Mouse (Mus musculus): Measurements from ENCODE around the gene Top2a. TPM values are rescaled to one million over a fixed set of nuclear protein-coding genes. Genes with fewer than 3 reads are reported as not detected.

Gene Top2a
- polyA plus RNA-seq, 1 experiment: 2.1 TPM

GRCm38 (mm10) chr11:98985542-98985941 lies 38.4 kb downstream of the Top2a start:
- DNase-seq (ENCODE audit: extremely low spot score in 1 of 2, low spot score in 1 of 2): no peak

GRCm38 (mm10) chr11:98983551-98983950 lies 40.4 kb downstream of the Top2a start:
- no peak for DNase-seq (ENCODE audit: extremely low spot score in 1 of 2, low spot score in 1 of 2)

DNA sequence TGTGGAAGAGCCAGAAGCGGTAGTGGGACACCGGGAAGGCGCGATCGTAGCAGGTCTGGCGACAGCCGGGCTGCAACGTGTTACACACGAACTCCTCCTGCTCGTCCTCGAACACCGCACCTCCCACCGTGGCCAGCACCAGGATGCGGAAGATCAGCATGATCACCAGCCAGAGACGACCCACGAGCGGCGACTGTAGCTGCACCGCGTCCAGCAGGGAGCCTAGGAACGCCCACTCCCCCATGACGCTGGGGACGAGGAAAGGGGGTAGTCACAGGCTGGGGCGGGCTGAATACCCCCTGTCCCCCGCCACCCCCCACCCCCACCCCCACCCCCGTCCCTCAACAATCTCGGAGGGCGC lies 41.2 kb downstream of the Top2a start, which contains the start of gene Gjd3:
Gene Gjd3, minus strand, starts transcription at position 244 of the 361 bp plus-strand sequence.
- DNase-seq (ENCODE audit: extremely low spot score in 1 of 2, low spot score in 1 of 2): no peak

- peak in 1 of 2 experiments; percentile 78 for DNase-seq (ENCODE audit: extremely low spot score in 1 of 2, low spot score in 1 of 2)
These were observed 41.8 kb downstream of the Top2a start for GRCm38 (mm10) chr11:98981997-98982772.

DNA sequence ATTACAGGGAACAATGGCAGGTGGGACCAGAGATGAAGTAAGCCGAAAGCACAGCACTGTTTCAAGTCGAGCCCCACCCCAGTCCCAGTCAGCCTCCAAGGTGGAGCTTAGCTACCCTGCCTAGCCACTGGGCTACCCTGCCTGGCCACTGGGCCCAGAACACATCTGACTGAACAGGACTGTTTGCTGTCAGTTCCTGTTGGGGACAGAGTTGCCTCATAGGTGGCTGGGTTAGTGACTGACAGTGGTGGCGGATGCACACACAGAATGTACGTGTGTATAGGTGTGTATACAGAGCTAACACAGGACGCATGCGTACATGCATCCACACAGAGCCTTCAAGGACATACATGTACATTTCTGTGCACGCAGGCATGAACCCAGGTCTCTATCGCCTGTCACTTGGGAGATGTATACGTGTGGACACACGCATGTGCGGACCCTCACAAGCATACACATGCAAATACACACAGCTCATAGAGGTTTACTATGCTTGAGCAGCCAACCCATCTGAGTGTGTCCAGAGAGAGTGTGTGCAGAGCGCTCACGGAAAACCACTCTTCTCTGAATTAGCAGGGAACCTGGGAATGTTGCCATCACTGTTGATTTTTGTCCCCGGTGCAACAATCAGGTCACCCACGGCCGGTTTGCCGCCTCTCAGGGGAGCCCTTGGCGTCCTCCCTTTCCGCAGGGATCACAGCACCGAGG lies 42.5 kb downstream of the Top2a start:
- DNase-seq (ENCODE audit: extremely low spot score in 1 of 2, low spot score in 1 of 2): no peak

GRCm38 (mm10) chr11:98979356-98979755 lies 44.6 kb downstream of the Top2a start:
- no peak for DNase-seq (ENCODE audit: extremely low spot score in 1 of 2, low spot score in 1 of 2)

DNA sequence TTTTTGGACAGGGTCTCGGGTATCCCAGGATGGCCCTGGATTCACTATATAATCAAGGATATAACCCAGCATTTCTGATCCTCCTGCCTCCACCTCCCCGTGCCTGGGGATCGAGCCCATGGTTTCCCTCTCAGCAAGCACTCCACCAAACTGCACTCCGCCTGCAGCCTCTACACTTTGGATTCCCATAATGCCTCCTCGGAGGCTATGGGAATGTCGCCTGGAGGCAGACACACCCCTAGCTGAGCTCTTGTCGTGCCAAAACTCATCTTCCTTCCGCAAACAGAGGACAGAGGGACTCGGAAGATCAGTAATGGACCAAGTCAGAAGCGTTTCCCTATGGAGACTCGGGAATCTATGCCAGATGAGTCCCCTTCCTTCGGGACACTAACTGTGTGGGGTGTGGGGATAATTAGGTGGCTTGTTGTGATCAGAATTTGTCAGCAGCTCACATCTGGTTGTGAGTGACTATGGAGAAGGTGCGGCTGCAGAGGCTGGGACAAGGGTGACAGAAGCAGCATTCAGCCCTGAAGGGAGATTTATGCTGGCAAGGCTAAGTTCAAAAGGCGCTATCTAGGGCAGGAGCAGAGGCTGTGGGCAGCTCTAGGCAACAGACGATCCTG lies 45.4 kb downstream of the Top2a start:
- no peak for DNase-seq (ENCODE audit: extremely low spot score in 1 of 2, low spot score in 1 of 2)

GRCm38 (mm10) chr11:98974871-98975719 lies 48.9 kb downstream of the Top2a start:
- peak in 1 of 2 experiments; percentile 94 for DNase-seq (ENCODE audit: extremely low spot score in 1 of 2, low spot score in 1 of 2)

DNA sequence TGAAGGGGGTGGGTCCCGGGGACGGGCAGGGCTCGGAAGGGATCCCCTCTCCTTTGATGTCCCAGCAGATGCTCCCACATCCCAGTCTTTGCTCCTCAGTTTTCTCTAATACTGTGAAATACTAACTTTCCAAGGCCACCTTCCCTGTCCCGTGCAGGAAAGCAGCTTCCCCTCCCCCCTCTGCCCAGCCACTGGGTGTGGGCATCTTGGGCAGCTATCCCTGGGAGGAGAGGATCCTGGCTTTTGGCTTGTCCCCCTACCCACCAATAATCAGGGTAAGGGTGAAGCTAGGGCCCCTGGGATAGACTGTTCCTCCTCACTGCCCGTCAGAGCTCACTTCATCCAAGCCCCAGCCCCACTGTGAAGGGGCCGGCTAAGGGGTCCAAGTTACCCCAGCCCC lies 49.8 kb downstream of the Top2a start:
- no peak for DNase-seq (ENCODE audit: extremely low spot score in 1 of 2, low spot score in 1 of 2)

- DNase-seq (ENCODE audit: extremely low spot score in 1 of 2, low spot score in 1 of 2): no peak
These were observed 50.4 kb downstream of the Top2a start for GRCm38 (mm10) chr11:98973584-98973983.

- no peak for DNase-seq (ENCODE audit: extremely low spot score in 1 of 2, low spot score in 1 of 2)
These were observed 51.1 kb downstream of the Top2a start for GRCm38 (mm10) chr11:98972801-98973360.

DNA sequence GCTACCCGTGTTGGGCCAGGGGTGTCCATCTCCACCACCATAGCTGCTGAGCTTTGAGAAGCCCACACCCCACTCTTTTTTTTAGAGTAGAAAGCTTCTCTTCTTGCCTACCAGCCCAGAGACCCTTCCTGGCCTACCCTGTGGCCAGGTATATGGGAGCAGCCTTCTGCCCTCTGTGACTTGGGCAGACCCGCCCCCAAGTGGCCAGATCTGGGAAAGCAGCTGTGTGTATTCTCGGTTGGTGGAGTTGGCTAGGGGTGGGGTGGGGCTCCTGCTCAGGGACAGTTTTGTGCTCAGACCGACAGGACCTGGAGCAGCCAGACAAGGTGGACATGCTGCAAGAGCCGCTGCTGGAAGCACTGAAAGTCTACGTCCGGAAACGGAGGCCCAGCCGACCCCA lies 51.8 kb downstream of the Top2a start:
- peak in 1 of 2 experiments; percentile 92 for DNase-seq (ENCODE audit: extremely low spot score in 1 of 2, low spot score in 1 of 2)

GRCm38 (mm10) chr11:98971316-98972031 lies 52.5 kb downstream of the Top2a start:
- peak in 1 of 2 experiments; percentile 50 for DNase-seq (ENCODE audit: extremely low spot score in 1 of 2, low spot score in 1 of 2)

DNA sequence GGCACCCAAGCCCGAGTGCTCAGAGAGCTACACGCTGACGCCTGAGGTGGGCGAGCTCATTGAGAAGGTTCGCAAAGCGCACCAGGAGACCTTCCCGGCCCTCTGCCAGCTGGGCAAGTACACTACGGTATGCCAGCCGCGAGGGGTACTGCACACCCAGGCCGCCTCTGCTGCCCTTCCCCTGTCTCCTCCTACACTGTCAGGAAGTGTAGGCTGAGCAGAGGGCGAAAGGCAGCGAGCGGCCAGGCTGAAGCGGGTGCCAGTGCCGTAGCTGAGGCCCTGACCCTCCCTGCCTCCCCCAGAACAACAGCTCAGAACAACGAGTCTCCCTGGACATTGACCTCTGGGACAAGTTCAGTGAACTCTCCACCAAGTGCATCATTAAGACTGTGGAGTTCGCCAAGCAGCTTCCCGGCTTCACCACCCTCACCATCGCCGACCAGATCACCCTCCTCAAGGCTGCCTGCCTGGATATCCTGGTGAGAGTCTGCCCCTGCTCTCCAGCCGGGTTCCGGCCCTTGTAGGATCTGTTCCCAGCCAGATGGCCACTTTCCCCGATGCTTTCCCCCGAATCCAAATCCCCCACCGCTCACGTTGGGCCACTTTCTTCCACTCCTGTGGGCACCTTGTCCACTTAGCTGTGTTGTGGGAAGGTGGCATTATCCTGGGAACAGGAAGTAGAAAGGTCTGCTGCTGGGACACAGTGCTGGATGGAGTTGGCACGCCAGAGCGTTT lies 53.6 kb downstream of the Top2a start:
- no peak for DNase-seq (ENCODE audit: extremely low spot score in 1 of 2, low spot score in 1 of 2)

GRCm38 (mm10) chr11:98969496-98969927 lies 54.5 kb downstream of the Top2a start:
- DNase-seq (ENCODE audit: extremely low spot score in 1 of 2, low spot score in 1 of 2): peak; percentile 69 to 77

DNA sequence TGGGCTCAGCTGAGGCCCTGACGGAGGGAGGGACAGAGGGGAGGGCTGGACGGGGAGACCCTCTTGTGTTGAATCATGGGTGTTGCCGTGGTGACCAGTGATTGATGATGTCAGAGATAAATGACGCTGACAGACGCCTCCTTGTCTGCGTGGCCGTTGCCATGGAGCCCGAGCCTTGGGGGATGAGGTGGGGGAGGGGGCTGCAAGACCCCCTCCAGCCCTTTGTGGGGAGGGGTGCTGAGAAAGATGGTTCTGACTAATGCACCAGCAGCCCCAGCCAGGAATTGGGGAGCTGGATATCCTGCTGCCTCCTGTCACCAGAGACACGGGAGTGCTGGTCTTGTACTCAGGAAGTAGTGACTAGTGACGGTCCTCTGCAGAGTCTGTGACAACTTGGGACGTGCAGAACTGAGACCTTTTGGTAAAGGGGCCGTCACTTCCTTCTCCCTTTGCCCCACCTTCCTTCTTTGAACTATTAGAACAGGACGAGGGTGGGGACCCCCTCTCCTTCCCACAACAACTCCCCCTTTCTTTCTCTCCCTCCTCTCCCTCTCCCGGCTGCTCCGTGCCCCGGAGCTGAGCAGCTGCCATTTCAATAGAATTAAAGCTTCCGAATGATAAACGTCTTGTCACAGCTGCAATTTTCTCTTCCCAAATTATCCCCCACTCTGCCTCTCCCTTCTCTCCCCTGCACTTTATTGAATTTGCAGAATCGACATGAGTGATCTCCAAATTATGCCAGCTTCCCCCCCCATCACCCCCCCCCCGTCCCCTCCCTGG lies 55.1 kb downstream of the Top2a start:
- no peak for DNase-seq (ENCODE audit: extremely low spot score in 1 of 2, low spot score in 1 of 2)

DNA sequence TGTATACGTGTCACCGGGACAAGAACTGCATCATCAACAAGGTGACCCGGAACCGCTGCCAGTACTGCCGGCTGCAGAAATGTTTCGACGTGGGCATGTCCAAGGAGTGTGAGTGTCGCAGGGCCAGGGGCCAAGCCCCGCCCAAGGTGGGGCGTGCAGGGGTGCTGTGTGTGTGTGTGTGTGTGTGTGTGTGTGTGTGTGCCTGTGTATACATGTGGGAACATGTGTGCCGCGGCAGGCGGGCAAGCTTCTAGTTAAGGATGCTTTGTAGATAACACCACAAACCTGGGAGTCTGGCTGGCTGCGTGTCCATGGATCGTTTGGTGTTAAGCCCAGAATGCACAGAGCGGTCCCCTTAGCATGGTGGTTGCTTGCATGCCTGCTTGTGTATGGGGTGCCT lies 55.9 kb downstream of the Top2a start:
- DNase-seq (ENCODE audit: extremely low spot score in 1 of 2, low spot score in 1 of 2): no peak

DNA sequence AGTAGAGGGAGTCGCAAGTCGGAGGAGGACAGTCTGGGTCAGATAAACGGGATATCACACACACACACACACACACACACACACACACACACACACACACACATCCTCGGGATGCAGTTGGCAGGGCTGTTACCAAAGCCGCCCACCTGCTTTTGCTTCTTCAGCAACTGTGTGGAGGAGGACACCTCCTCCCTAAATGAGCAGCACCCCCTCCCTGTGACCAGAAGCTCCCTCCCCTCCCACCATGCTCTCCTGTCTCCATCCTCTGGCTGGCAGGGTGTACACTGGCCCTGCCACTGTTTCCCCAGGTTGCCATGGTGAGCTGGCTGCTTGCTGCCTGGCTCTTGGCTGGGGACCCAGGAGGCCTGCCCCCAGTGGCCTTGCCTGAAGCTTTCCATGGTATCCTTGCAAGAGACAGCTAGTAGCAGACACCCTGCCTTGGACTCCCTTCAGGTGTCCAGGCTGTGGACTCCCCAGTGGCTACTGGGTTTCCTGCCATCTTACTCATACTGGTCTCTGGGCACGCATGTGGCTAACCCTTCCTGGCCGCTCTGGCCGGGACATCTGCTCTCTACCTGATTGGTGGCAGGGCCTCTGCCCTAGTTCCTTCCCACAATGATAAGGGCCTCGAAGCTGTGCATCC lies 57.4 kb downstream of the Top2a start:
- DNase-seq (ENCODE audit: extremely low spot score in 1 of 2, low spot score in 1 of 2): peak; percentile 67 to 70

All from frontal cortex, adult 2 months (tissue).